Mouse (Mus musculus) ES-E14 (cell line): ENCODE measurements around the gene Kdsr.

Source experiments
- MAFK ChIP-seq: IDR thresholded peaks from 2 replicates; pipeline ENCODE4 v1.6.1; 2014; ENCODE audit warnings: mild to moderate bottlenecking, low read depth, low read length, inconsistent platforms; ENCODE audit not compliant: insufficient read depth
- ZC3H11A ChIP-seq: IDR thresholded peaks from 2 replicates; pipeline ENCODE4 v1.6.1; 2012; ENCODE audit warnings: low read depth, mild to moderate bottlenecking, inconsistent platforms, low read length, borderline replicate concordance
- ZNF384 ChIP-seq: IDR thresholded peaks from 2 replicates; pipeline ENCODE4 v1.6.1; 2012; ENCODE audit warnings: low read depth, low read length, inconsistent platforms

DNA sequence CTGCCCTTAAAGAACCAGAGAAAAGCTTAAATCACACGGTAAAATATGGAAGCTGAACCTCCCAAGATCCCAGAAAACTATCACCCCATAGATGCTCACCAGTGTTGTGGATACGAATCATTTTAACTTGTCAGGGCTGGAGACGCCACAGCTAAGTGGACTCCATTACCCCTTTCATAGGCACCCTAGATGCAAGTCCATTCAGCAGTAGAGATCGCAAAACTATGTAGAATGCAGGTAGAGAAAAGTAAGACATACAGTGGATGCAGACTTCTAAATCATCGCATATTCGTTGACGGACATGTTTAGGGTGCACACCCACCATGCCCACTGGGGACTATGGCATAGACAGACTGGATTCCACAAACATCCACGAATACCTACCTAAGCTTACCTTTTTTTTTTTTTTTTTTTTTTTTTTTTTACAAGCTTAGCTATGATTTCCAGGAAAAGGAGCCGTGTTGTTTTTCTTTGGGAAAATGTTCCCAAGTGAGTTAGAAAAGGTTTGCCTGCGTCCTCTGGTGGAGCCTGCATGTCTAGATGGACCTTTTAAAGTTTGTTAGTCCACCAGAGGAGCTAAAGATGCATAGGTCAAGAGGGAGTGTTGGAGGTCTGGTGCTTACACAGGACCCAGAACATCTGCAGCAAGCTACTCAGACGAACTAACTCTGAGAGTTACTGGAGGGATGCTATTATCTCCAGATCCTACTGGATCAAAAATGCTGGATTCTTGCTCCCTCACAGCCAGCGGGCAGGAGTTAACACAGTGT, 48.0 kb downstream of the Kdsr start:
- TF ChIP-seq MAFK (no peak), ZNF384 (peak; percentile 29; the same call in 1 of the 2 replicates), ZC3H11A (no peak)
